Mouse (Mus musculus) common myeloid progenitor, adult 5-6 weeks (primary cell): ENCODE measurements around the gene Apoa2. TPM values are rescaled to one million over a fixed set of nuclear protein-coding genes. Genes with fewer than 3 reads are reported as not detected.
"Not testable (repeated sequence)": the region's sequence is repeated elsewhere in the genome, so short reads cannot be mapped to it uniquely, and the experiment has no call there.

Experiments used
- ATAC-seq: replicated peaks from 2 replicates; pipeline ENCODE4 v1.8.0; 2016; ENCODE audit warnings: low read depth, mild to moderate bottlenecking, moderate TSS enrichment, inconsistent platforms; ENCODE audit not compliant: poor library complexity, severe bottlenecking
- total RNA-seq: library from RNA; stranded (forward); fragments of 200-1000, 187-1606 nt; gene quantifications from 2 replicates; pipeline ENCODE4 v1.2.3, GENCODE M21; 2017

Apoa2 gene
- total RNA-seq, 1 experiment from 2014 or later, result 3.7 TPM

DNA sequence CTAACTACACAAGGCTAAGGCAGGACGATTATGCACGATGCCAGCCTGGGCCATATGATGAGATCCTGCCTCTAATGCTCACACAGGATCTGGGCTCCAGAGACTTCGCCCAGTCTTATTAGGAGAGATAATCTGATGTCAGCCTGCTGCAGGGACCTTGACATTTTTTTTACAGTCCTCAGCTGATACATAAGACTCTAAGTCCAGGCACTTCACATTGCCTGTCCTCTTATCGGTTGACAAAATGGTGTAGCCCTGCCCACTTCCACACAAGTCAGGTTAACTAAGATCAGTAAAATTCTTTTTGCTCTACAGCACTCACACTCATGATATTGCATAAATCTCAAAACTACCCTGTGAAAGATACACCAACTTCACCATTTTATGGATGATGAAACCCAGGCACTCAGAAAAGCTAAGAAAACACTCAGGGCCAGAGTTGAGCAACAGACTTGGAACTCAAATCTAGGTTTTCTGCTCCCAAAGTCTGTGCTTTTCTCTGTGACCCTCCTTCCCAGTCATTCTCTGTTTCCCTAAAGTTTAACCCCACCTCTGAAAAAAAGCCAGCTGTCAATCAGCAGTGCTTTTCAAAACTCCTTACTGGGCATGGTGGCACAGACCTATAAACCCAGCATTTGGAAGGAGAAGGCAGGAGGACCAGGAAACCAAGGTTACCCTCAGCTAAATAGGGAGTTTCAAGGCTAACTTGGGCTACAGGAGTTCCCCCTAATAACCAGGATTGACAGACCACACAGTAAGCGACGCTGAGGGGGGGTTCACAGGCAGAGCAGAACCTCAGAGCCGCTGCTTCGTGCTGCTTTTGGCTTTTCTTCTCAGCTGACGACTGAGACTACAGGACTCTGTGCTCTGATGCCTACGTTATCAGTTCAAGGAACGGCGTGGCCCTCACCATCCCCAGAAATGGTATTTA is 8.2 kb downstream of the Apoa2 start:
- no peak for ATAC-seq

DNA sequence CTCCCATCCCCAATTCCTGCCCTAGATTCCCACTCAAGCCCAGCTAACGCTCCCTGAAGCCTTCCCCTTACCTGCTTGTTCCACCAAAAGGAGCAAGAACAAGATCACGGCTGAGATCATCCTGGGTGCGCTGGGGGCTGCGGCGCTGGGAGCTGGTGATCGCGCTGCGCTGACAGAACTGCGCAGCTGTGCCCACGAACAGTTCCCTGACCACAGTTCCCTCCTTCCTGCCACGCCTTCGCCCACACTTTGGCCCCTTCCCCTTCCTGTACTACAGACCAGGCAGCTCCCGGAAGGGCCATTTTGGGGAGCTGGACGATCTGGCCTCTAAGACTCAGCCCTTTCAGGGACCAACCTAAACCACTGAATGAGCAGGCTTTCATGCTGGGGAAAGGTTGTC is 9.3 kb downstream of the Apoa2 start, which contains the start of gene Fcer1g:
TSS of gene Fcer1g (minus strand) at position 240 of the 400 bp plus-strand sequence.
- peak; percentile 67 for ATAC-seq

DNA sequence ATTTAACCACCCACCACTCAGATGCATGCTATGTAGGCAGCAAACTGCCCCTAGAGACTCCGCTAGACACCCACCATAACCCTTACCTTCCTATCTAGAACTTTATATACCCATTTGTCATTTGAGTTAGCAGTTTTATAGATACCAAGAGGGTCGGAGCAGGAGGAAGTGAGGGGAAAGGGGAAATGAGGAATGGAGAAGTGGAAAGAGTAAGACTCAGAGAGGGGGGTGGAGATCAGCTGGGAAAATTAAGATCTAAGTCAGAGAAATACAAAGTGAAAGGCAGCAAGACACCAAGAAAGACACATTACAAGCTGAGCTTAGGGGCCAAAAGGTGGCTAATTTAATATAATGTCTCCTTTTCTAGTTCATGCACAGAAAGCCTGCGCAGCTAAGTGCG is 9.7 kb downstream of the Apoa2 start:
- ATAC-seq, result peak; percentile 22

DNA sequence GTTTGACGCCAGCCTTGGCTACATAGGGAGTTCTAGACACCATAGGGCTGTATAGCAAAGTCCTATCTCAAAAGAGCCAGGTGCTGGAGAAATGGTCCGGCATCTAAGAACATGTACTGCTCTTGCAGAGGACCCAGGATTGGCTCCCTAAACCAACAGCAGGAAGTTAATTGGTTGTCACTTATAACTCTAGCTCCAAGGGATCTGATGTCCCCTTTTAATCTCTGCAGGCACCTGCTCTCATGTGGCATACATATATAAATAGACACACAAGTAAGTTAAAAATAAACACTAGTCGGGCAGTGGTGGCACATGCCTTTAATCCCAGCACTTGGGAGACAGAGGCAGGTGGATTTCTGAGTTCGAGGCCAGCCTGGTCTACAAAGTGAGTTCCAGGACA is 10.9 kb downstream of the Apoa2 start:
- no peak for ATAC-seq

DNA sequence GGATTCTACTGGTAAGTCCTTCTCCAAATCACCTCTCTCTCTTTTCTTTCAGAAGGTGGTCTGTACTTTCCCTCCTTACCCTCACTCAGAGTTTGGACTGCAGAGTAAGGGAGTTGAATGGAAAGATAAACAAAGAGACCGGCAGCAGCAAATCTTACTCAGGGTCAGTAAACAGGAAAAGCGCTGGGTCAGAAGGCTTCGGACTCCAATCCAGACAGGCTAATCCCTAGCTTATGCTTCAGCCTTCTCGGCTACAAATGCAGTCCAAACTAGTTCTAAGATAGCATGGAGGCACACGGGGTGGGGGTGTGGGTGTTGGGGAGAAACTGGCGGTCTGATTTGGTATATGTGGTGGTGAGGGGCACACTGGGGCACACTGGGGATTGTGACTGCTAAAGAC is 12.6 kb downstream of the Apoa2 start:
- ATAC-seq, result no peak

DNA sequence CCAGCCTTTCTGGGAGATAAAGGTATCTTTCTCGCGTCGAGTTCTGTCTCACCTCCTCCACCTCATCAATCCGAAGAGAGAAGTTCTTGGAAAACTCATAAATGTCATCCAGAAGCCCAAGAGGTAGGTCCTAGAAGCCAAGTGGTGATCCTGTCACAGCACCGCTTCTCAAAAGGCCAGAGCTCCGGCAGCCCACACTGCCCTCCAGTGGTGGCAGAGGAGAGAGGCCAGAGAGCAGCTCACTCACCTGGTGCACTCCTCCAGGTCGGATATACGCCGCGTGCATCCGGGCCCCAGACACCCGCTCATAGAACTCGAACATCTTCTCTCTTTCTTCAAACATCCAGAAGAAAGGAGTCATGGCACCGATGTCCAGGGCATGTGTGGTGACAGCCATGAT is 13.6 kb downstream of the Apoa2 start:
- ATAC-seq, result peak; percentile 73

DNA sequence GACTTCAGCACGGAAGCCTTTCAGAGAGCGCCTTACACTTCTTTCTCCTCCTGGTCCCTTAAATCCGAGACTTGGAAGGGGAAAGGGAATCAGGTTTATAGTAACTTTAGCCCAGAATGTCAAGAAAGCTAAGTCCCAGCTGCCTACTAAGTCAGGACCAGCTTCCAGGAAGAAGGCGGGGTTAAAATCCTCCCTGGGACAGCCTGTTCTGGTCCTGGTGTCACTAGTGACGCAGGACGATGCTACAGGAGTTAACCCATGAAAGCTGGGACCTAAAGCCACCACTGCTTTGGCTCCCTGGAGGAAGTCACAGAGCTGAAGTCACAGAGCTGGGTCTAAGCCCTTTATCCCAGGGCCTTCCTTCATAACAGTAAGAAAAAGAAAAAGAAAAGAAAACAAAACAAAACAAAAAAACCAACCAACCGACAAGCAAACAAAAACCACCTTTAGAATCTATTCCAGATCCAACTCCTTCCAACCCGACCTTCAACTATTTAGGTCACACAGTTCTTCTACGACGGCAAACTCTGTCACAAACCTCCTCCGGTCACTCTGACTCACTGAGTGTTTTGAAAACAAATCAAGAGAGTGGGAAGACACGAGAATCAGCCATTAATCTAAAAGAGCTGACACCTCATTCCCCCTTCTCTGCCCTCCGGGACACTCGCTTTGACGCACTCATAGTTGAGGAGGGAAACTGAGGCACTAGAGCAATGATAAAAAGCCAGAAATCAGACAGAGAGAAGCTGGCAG is 15.3 kb downstream of the Apoa2 start:
- no peak for ATAC-seq

DNA sequence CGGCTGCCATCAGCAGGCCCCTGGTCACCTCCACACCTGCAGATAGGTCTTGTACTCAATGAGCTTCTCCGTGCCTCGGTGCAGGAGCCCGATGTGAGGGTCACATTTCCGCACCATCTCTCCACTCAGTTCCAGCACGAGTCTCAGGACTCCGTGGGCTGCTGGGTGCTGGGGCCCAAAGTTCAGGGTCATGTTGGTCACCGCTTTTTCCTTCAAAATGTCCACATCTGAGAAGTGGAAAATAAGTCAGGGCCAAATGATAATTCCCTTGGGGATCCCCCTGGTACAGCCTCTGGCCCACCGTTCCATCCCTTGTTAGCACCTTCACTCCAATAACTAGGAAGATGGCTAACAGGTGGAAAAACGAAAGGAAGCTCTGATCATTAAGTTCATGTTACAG is 16.1 kb downstream of the Apoa2 start:
- no peak for ATAC-seq

DNA sequence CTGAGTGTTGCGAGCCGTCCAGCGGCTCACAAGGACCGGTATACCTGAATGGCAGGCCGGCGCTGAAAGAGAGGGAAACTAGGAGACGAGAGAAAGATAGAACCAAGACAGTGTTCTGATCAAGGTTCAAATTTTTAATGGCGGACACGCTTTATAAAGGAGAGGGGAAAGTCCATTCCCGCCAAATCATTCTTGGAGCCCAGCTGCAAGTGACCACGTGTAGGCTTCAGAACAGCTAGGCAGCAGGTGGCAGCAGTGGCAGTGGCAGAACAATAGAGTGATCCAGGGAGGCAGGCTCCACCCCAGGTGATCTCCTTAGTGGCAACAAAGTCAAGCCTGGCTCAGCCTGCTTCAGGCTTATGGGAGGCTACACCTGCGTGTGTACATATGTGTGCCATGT is 17.1 kb downstream of the Apoa2 start:
- not testable (repeated sequence) for ATAC-seq

DNA sequence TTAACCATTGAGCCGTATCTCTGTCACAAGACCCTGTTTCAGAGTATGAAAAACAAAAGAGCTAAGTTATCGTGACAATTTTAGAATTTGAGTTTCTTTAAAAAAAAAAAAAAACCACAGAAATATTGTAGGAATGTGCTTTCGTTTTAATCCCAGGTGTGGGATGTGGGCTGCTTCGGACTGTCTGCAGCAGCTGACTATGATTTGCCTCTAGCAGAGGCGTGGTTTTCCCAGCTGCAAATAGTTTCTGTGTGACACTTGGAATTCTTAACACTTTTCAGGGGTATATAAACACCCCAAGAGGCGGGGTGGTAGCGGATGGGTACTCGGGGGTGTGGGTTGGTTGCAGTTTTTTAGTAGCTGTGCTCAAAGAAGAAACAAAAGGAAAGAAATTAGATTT is 20.5 kb downstream of the Apoa2 start:
- no peak for ATAC-seq

DNA sequence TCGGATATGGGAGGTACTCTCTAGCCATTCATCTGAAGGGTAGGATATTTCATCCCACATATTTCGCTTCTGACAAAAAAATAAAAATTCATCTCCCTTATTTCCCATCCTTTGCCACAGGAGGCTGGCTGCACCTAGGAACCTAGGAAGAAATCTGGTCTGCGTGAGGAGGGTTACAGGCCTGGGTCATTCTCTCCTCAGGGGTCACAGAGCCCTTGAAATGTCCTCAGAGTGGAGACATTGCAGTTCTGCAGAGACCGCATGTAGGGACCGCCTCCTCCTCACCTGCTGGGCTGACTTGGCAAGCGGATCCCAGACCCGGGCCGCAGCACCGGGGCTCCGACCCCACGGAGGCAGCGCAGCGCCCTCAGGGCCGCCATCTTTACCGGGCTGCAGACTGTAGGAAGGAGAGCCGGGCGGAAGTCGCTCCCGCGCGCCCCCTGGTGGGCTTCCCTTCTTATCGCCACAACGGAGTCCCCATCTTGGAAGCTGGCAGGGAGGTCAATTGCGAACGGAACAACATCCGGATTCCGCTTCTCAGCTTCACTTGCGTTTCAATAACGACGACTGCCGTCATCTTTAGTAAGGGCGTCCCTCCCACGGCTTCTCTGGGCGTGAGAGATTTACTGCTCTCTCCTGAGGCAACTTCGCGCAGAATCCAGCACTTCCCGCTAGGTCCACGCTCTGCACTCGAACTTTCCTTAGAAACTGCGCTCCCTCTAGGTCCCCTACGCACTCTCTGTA is 22.0 kb downstream of the Apoa2 start:
- ATAC-seq, result peak; percentile 97

DNA sequence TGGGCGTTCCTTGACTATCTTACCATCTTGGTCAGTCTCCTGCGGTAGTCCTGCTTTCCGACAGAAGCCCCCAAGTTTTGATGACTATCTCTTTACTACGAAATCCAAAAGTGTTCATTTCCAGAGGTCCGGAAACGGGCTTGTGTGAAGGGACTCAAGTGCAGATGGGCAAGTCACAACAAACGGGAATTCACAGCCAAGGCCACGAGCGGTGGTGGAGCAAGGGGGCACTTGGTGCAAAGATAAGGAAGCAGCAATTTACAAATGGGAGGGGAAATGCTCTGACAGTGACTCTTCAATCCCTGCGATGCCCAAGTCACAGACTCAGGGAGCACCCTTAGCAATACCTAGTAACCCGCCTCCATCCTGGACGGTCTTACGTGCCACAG is 22.6 kb downstream of the Apoa2 start:
- ATAC-seq, result peak; percentile 16

DNA sequence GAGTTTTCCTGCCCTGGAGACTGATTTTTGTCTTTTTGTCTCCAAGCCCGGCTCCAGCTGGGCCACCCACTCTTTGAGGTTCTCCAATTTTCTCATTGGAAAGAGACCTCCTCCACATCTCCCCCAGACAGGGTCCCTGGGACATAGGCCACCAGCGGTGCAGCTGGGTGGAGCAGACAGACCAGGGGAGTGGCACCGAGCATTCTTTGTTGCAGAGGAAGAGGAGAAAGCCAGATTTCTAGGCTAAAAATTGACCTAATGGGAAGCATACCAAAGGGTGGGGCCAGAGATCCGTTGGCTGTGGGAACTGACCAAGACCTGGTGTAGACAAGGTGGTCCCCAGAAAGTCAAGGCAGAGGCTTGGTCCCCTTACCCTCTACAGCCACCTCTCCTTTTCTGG is 23.1 kb downstream of the Apoa2 start:
- ATAC-seq, result no peak

DNA sequence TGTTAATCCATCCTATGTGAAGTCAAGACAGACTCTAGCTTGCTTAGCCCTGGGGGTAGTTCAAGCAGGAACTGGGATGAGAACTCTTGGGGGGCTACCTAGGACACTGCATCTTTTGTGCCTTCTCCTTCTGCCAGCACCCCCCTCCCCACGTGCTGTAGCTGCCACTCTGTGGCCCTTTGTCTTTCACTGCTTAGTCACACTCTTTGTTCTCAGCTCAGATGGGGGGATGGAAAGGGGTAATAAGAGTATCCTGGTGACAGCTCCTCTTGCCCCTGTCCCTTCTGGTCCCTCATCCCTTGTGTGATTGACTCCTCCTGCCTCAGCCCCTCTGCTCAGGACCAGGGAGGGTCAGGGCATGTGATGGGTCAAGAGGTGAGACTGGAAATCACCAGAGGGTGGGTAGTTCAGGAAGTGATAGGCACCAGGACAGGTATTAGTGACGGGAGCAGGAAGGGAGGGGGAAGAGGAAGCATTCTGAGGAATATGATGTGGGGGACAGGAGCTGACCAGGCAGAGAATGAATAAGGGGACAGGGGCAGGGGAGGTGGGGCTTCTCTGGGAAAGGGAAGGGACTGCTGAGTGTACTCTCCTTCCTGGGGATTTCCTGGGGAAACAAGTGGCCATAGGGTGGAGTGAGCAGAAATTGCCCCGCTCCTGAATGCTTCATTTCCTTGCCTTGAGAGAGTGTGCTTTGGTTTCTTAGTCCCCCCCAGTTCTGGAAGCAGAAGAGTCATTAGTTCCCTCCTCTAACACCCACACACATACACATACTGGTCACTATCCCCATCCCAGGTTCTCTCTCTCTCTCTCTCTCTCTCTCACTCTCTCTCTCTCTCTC is 23.8 kb downstream of the Apoa2 start:
- no peak for ATAC-seq

DNA sequence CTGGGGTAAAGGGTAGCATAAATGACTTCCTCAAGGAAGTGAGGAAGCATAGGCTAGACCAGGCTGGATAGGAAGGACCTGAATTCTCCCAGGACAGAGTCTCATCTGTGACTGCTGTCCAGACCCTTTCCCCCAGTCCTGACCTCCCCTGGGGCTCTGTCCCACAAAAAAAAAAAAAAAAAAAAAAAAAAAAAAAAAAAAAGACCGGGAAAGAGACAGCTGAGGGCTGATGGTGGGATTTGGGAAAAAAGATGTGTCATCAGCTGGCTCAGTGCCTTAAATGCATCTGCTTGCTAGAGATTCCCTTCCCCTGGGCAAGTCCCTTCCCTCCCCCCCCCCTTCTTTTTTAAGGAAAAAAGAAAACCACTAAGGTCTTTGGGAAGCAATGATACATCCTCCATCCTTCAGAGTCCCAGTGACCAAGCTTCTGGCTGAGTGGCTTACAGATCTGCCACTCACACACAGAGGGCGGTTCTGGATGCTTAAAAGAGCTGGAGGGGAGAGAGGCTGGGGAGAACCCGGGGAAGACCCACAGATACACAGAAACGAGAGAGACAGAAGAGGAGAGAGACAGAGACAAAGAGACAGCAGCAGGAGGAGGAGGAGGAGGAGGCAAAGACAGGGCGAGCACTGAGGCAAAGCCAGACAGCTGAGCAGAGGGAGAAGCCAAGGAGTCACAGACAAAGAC is 25.2 kb downstream of the Apoa2 start, which contains the start of gene Adamts4:
TSS of gene Adamts4 (plus strand) at position 509 of the 688 bp plus-strand sequence.
- ATAC-seq, result no peak

DNA sequence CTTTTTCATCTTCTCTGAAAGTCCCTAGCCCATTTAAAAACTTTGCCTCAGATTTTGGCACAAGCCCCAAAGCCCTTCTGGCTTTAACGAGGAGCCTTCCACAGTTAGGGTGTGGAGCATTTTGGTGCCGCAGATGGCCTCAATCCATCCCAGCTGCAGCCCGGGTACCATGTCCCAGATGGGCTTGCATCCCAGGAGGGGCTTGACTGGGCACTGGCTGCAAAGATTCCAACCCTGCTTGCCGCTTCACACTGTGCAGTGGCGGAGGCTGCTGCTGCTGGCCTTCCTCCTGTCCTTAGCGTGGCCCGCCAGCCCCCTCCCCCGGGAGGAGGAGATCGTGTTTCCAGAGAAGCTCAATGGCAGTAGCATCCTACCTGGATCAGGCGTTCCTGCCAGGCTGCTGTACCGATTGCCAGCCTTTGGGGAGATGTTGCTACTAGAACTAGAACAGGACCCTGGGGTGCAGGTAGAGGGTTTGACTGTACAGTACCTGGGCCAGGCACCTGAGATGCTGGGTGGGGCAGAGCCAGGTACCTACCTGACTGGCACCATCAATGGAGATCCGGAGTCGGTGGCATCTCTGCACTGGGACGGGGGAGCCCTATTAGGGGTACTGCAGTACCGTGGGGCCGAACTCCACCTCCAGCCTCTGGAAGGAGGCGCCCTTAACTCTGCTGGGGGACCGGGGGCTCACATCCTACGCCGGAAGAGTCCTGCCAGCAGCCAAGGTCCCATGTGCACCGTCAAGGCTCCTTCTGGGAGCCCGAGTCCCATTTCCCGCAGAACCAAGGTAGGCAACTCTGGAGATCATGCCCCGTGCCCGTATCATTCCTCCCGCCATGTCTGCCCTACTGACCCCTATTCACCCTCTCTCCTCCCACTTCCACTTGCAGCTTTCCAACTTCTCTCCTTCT is 26.1 kb downstream of the Apoa2 start, which contains the start of gene Ndufs2:
TSS of gene Ndufs2 (minus strand) at position 709 of the 914 bp plus-strand sequence.
- ATAC-seq, result no peak

DNA sequence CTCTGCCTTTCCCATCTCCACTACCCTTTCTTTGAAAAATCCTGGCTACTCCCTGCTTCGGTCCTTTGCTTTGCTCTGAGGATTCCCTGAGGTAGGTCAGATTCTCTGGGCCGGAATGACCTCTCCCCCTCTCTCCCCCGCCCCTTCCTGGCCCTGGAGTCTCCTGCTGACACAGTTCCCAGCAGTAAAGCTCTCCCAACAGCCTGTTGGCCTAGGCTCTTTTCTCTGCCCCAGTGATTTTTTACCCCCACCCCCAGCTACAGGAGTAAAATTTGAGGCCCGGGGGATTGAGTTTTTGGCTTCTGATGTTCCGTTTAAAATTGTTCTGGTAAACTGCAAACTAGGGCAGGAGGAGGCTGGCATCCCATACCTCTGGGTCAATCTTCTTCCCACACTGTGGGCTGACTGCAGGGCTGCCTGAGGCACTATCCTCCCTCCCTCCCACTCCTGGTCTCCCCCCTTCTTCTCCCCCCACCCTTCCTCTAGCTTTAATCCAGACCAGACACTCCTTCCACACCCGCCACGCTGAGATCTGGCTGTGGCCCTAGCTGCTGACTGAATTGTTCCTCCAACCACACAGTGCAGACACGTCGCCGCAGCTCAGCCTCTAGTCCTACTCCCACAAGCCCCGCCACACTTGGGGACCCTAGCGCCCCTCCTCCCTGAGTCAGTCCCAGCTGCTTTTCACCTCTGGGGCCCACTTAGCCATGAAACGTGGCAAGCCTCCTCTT is 26.9 kb downstream of the Apoa2 start:
- ATAC-seq, result no peak
